Mouse (Mus musculus) testis, adult 2 months (tissue): ENCODE data around the gene Bri3. TPM values are rescaled to one million over a fixed set of nuclear protein-coding genes. Genes with fewer than 3 reads are reported as not detected.
A peak's percentile ranks its signal among the peaks of the same experiment; 100 is the strongest.

ENCODE experiments used
- H3K27ac ChIP-seq: fragments of 200-500 bp; 2 replicates; pipeline ENCODE4 v1.5.1; 2012; ENCODE audit warnings: low read depth, low read length; ENCODE audit not compliant: control insufficient read depth, insufficient read depth
- H3K27me3 ChIP-seq: fragments of 200-500 bp; 2 replicates; pipeline ENCODE4 v1.6.1; 2012; ENCODE audit warnings: mild to moderate bottlenecking, low read length, moderate library complexity; ENCODE audit not compliant: control insufficient read depth, insufficient read depth
- H3K36me3 ChIP-seq: fragments of 200-500 bp; 2 replicates; pipeline ENCODE4 v1.6.1; 2012; ENCODE audit warnings: mild to moderate bottlenecking, low read length; ENCODE audit not compliant: control insufficient read depth, insufficient read depth
- H3K4me1 ChIP-seq: fragments of 200-500 bp; 2 replicates; pipeline ENCODE4 v1.6.1; 2012; ENCODE audit warnings: low read length; ENCODE audit not compliant: control insufficient read depth, insufficient read depth
- H3K4me3 ChIP-seq: fragments of 200-500 bp; 2 replicates; pipeline ENCODE4 v1.5.1; 2012; ENCODE audit warnings: low read depth, mild to moderate bottlenecking, low read length, moderate library complexity, mixed read lengths; ENCODE audit not compliant: control insufficient read depth
- CTCF ChIP-seq: fragments of 200-500 bp; IDR thresholded peaks from 2 replicates; pipeline ENCODE4 v1.5.1; 2012; ENCODE audit warnings: low read depth, mild to moderate bottlenecking, inconsistent platforms, low read length, moderate library complexity; ENCODE audit not compliant: control insufficient read depth, insufficient read depth, insufficient replicate concordance
- POLR2A ChIP-seq: fragments of 200-500 bp; IDR thresholded peaks from 2 replicates; pipeline ENCODE4 v1.6.1; 2012; ENCODE audit warnings: low read depth, mild to moderate bottlenecking, inconsistent platforms, low read length, moderate library complexity; ENCODE audit not compliant: control insufficient read depth
- polyA plus RNA-seq: library from polyadenylated mRNA; depleted of rRNA; stranded (reverse); fragments of >200 nt; gene quantifications from 2 replicates; pipeline ENCODE4 v1.2.3, GENCODE M21; 2012; rRNA removed

Bri3 gene
- polyA plus RNA-seq = 174 and 212 TPM in 2 replicates

DNA sequence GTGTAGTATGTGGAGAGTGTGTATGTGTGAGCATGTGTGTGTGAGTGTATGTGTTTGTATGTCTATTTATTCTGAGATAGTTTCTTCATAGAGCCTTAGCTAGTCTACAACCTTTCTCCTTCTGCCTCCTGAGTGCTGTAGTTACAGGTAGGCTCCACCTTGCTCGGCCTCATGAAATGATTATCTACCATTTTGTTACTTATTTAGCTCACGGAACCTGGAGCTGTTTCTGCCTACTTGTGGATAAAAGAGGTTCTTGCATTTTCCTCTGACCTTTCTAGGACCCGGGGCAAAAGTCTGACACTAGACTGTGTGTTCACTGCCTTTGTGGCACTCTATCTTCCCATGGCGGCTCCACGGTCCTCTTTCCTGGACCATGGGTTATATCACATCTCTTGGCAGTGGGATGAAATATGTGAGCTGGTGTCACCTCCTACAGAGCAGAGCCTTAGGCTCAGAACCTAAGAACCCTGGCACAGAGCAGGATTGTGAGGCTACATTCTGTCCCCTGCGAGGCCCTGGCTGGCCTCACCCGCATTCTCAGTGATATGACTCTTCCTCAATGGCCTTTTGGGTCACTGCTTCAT is at the start of gene Bri3:
Bri3 (plus strand) TSS at position 537 of the 587 bp plus-strand sequence.
- Histone ChIP-seq H3K4me3 (peak within 1 kb of the TSS; percentile 69), H3K36me3 (no peaks in the 10 kb centered on the region), H3K4me1 (peaks cover 9% of the 10 kb centered on the region), H3K27ac (no peak within 1 kb of the TSS), H3K27me3 (no peaks in the 10 kb centered on the region)
- TF ChIP-seq POLR2A = peak; percentile 72; the same call in 1 of the 2 replicates
- TF ChIP-seq CTCF = no peak

DNA sequence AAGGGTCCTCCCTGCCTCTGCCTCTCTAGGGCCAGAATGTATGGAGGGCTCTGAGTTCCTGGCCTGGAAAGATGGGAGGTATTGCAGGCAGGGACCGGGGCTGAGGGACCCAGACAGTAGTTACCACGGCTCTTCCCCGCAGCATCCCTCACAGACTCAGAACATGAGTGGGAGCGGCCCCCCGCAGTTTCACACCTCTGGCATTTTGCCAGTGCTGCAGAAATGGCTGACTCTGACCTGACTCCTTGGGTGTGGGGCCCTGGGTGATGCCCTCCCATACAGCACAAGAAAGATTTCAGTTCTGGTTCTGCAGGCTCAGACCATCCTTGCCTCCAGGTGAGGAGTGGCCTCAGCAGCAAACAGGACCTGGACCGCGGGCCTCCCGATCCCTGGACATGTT is 48.7 kb upstream of the Bri3 start:
- Histone ChIP-seq H3K27ac (no peak overlapping the region), H3K4me3 (no peak overlapping the region)

DNA sequence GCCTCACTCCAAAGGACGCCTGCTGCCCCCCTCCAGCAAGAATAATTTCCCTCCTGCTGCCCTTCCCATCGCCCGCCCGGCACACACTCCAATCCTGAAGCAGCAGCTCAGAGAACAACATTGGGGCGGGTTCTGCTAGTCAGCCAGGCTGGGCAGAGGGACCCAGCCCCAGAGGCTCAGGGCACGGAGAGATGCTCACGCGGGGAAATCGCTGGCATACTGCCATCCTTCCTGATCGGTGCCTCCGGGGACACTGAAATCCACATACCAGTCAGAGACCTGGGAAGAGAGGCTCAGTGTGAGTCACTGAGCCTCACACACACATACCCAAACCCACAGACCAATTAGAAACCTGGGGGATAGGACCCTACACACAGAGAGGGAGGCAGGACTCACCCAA is 43.6 kb upstream of the Bri3 start:
- TF ChIP-seq POLR2A (no peak), CTCF (no peak)
- no peak overlapping the region for H3K4me3 ChIP-seq
- no peak overlapping the region for H3K27ac ChIP-seq
- H3K36me3 ChIP-seq = no peaks in the 10 kb centered on the region
- no peaks in the 10 kb centered on the region for H3K27me3 ChIP-seq
- no peaks in the 10 kb centered on the region for H3K4me1 ChIP-seq

More for the DNA sequence above, 48.7 kb upstream of the Bri3 start:
- TF ChIP-seq POLR2A (no peak), CTCF (no peak)
- Histone ChIP-seq H3K36me3 (no peaks in the 10 kb centered on the region), H3K4me1 (peaks cover under 1% of the 10 kb centered on the region; the same call in 1 of the 2 replicates), H3K27me3 (no peaks in the 10 kb centered on the region)

DNA sequence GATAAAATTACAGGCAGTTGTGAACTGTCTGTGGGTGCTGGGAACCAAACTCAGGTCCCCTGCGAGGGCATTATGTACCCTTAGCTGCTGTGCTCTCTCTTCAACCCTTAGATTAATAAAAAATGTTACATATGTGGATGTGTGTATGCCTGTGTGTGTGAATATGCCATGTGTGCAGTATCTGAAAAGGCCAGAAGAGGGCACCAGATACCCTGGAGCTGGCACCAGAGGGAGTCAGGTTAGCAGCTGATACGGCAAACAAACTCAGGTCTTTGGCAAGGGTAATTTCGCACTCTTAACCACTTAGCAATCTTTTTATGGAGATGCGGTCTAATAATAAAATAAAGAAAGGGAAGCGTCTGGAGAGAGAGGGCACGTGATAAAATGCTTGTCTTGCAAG is 41.8 kb upstream of the Bri3 start:
- Histone ChIP-seq H3K36me3 (no peaks in the 10 kb centered on the region; the same call in 1 of the 2 replicates), H3K27me3 (no peaks in the 10 kb centered on the region)
- TF ChIP-seq POLR2A = no peak
- peak; percentile 37; the same call in 1 of the 2 replicates for TF ChIP-seq CTCF

DNA sequence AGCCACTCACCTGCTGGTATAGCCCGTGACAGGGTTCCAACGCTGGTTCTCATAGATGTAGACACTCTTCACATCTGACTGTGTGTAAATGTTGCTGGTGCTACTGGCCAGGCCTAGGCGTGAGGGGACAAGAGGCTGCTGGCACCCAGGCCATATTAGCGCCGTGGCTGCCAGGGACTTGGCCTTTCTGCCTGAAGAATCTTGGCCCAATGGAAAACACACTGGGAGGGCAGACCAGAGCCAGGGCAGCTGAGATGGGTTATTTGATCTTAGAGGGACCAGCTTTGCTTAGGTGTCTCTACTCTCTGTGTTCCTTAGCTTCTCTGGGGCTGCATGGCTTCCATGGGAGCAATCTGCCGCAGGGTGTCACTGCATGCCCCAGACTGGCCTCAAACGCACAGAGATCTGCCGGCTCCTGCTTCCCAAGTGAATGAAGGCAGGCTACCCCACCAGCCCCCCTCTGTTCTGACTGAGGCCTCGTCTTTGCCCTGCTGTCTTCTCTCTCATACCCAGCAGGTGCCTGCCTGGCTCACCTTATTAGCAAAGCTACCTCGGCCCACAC is 40.8 kb upstream of the Bri3 start:
- no peak overlapping the region for H3K27ac ChIP-seq
- no peaks in the 10 kb centered on the region for H3K4me1 ChIP-seq
- no peaks in the 10 kb centered on the region; the same call in 1 of the 2 replicates for H3K36me3 ChIP-seq
- no peaks in the 10 kb centered on the region for H3K27me3 ChIP-seq
- no peak overlapping the region for H3K4me3 ChIP-seq
- TF ChIP-seq CTCF (no peak), POLR2A (no peak)

More for the DNA sequence above, 41.8 kb upstream of the Bri3 start:
- Histone ChIP-seq H3K4me3 (no peak overlapping the region), H3K27ac (no peak overlapping the region), H3K4me1 (no peaks in the 10 kb centered on the region)

DNA sequence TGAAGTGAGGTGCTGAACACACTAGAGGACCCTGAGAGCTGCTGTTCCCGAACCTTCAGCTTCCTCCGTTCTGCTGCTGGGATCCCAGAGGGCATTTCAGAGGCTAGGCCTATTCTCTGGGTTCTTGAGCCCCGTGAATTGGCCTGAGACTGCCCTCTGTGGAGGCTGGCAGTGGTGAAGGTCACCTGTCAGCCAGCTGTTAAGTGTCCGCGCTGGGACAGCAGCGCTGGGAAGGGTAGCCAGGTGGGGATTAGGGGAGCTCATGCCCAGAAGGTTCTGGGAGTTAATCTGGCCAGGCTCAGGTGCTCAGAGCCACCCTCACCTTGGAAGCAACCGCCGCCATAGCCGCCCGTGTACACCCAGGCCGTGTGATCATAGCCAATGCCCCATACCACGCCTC is 39.9 kb upstream of the Bri3 start:
- no peaks in the 10 kb centered on the region; the same call in 1 of the 2 replicates for H3K36me3 ChIP-seq

DNA sequence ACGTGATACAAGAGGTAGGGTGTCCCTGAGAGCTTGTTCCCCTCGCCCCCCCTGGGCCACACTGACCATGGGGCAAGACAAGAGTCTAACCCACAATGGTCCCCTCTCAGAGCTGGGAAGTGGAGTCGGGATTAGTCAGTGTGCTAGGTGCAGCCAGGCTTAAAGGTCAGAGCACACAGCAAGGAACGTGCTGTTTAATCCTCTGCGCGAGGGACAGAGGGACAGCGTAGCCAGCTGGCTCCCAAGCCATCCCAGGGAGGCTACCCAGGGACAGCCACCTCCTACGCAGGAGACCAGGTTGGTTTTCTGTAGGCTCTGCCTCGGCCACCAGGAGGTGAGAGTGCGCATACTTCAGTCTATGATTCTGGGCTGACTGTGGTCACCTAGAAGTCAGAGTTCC is 39.3 kb upstream of the Bri3 start:
- Histone ChIP-seq H3K27me3 (no peaks in the 10 kb centered on the region), H3K4me3 (no peak overlapping the region), H3K36me3 (no peaks in the 10 kb centered on the region; the same call in 1 of the 2 replicates), H3K4me1 (no peaks in the 10 kb centered on the region), H3K27ac (no peak overlapping the region)
- TF ChIP-seq POLR2A (no peak), CTCF (no peak)

More for the DNA sequence above, 39.9 kb upstream of the Bri3 start:
- Histone ChIP-seq H3K27me3 (no peaks in the 10 kb centered on the region), H3K4me1 (no peaks in the 10 kb centered on the region), H3K27ac (no peak overlapping the region), H3K4me3 (no peak overlapping the region)
- no peak for TF ChIP-seq CTCF
- TF ChIP-seq POLR2A = no peak

DNA sequence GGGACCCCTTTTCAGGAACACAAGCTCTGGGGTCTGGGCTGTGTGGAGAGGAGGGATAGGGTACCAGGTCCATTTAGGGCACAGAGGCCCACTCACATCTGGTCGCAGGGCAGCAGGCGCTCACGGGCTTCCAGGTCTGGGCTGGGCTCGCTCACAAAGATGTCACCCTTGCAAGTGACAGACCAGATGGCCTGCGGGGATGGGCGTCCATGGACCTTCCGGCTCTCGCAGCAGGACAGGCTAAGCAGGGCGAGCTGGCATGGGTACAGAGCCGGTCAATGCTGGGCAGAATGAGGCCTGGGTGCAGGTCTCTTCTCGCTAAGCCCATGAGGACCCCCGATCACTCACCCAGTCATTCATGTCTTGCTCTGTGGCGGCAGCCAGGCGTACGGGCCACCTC is 38.2 kb upstream of the Bri3 start:
- H3K27me3 ChIP-seq = no peaks in the 10 kb centered on the region
- no peaks in the 10 kb centered on the region; the same call in 1 of the 2 replicates for H3K36me3 ChIP-seq
- TF ChIP-seq POLR2A (no peak), CTCF (no peak)
- H3K27ac ChIP-seq = no peak overlapping the region
- no peaks in the 10 kb centered on the region for H3K4me1 ChIP-seq
- no peak overlapping the region for H3K4me3 ChIP-seq
